Mouse (Mus musculus) adrenal gland, adult 2 months (tissue): ENCODE results near the gene Fgfrl1. TPM values are rescaled to one million over a fixed set of nuclear protein-coding genes. Genes with fewer than 3 reads are reported as not detected.

Source experiments
- DNase-seq: peaks from one replicate; pipeline ENCODE4 v3.0.0; 2021
- polyA plus RNA-seq: library from polyadenylated mRNA; depleted of rRNA; stranded (reverse); fragments of >200 nt; gene quantifications from 2 replicates; pipeline ENCODE4 v1.2.3, GENCODE M21; 2012
- total RNA-seq, 2 experiments: library from RNA; stranded (reverse); gene quantifications; 2 replicates each; pipeline ENCODE4 v1.2.3; 2021

Gene Fgfrl1
- total and polyA plus RNA-seq, 3 experiments, result 21.5 to 72.1 (median 48.5) TPM

DNA sequence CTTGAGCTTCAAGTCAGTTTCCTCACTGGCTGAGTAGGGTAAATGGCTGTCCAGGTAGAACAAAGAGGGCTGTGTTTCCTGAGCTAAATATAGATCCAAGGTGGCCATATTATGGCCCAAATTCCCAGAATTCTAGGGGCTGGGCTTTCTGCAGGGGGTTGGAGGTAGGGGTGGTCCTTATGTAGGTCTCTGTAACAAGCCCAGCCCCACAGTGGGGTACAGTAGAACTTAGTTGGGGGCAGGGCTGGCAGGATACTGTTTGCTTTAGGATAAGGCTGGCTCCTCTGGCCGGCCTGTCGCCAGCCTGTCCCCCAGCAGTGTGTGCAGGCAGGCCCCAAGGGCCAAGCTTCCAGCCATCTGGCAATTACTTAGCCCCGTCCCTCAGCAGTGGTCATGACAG lies 8.2 kb downstream of the Fgfrl1 start:
- no peak for DNase-seq

DNA sequence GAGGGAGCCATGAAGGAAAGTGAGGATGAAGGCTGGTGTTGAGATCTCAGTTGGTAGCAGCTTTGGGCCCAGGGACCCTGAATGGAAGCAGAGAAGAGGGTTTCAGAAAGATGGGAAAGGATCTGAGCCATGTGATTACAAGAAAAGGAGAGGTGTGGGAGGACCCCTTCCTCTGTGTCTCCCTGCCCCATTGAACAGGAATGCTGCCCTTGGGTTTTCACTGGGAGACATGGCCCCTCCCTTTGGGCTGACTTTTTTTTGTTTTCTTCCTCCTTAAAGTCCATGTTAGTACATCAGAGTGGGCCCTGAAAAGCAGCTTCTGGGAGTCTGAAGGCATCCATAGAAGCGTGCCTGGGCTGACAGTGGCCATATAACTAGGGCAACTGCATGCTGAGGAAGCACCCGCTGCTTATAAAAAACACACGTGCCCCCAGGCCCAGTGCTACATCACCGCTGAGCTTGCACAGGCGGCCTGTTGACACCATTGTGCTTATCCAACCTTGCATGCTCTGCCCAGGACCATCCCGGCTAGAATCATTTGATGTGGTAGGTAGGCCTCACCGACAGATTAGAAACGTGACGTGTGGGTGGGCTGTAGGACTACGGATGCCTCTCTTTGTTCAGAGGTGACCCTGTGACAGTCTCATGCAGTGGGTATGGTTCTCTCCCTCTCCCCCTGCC lies 9.3 kb downstream of the Fgfrl1 start:
- DNase-seq, result no peak

DNA sequence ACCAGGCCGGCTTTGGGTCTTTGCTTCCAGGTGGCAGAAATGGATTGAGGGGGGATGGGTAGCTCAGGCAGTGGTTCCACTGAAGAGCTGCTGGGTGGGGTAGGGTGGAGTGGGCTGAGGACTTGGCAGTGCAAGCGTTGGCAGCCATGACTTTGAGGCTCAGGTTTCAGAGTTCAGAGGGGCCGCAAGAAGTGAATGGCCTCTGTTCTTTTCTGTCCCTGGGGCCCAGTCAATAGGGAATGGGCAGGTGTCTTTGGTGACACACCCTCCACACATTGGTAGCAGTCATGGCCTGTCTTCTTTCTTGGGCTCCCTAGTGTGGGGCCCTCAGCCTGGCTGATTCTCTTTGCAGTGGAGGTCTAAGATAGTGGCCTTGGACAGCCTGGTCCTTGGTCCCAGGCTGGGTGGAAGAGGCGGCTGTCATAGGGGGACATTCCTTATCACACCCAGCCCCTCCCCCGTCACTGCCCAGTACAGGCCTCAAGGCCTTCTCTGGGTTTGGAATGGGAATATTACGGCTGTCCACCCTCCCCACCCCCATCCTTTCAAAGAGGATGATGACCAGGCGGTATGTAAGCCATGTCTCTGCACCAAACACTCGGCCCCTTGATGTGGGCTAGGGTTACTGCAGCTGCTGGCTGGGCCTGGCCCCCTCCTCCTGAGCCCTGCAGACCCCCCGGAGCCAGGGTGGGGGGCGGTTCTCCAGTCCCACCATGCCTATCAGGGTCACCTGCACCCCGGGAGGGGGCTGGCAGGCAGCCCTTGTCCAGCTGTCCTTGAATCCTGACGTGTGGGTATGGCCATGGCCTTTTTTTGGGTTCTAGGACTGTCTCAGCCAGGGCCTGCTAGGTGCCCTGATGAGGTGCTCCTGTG lies 11.8 kb downstream of the Fgfrl1 start:
- DNase-seq, result peak; percentile 59

DNA sequence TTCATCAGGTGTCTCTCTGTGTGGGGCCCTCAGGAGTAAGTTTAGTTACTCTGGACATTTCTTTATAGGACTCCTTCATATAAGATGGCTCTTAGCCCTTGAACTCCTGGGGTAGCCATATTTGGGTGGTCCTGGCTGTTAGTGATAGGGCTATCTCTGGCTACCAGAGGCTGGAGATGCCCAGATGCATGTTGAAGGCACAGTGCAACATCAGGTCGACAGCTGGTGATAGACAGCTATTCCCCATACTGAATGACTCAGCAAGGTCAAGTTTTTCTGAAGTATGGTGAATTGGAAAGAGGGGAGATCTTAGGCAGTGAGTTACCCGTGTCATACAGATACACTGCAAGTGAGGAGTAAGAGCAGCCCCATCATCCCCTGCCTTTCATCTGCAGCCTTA lies 15.6 kb downstream of the Fgfrl1 start:
- no peak for DNase-seq

DNA sequence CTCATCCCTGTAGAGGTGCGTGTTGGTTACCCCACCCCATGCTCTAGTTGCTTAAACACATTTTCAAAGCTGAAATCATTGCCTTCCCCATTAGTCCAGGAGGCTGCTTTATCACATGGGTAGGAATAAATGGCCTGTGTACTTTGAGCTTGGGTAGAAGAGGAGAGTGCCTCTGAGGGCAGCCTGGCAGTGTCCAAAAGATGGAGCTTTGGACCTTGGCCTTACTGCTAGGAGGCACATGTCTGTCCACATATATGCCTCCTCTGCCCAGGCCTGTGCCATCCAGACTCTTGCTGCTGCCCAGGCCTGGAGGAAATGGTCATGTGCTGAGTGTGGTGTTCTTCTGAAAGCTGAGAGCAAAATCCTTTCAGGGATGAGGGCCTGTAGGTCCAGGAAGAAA lies 16.2 kb downstream of the Fgfrl1 start:
- DNase-seq, result no peak

DNA sequence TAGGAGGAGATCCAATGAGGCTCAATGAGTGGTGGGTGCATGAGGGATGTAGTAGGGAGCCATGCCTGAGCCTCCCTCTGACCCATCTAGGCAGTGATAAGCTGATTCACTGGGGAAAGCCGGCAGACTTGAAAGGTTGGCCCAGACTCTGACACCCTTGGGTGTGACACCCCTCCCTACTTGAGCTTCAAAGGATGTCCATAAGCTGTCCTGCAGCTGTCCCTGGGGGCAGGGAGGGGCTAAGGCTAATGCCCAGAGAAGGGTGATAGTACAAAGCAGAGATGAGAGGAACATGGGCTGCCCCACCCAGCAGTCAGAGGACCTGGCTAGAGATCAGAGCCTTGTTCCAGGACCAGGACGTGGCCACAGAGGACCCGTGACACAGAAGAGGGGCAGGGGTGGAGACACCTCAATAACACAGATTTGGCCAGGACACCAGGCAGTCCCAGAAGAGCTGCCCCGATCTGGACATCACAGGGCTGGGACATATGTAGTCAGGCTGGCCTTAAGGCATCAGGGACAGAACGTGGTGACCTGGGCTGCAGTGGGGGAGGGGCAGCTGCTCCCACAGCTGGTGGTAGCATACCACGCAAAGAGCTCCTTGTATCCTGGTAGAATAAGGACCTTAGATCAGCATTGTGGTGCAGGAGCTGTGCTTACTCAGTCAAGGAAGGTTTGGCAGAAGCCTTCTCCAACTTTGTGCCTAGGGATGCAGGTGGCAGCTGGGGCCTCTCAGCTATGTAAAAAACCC lies 17.0 kb downstream of the Fgfrl1 start:
- DNase-seq, result no peak

DNA sequence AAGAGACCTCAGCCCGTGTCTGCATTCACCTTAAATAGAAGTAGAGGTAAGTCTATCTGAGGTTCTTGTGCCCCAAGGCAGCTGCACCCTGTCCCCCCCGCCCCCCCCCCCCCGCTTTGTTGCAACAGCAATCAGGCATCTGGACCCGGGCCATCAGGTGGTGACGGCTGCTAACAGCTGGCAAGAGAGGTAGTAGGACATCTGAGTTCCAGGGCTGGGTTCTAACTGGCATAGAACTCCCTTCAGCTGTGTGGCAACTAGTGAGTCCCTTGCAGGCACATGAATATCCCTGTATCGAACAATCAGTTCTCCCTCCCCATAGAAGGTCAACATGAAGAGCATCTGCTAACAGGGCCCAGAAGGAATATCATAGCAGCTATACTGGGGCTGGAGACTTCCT lies 19.8 kb downstream of the Fgfrl1 start:
- DNase-seq, result no peak

DNA sequence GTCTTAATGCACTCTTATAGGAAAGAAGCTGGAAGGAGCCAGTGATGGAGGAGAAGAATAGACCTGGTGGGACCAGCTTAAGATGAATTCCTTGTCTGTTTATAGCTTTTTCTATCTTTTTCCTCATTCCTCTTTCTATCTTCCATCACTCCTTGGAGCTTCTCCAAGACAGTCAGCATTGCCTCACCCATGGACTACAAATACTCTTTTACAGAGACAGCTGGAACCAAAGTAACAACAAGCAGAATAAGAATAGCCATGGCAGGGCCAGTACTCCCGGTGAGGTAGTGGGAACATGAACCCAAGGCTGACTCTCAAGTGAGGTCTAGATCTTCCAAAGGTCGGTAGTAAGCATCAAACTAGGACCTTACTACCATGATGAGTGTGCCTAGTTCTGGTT lies 20.9 kb downstream of the Fgfrl1 start:
- no peak for DNase-seq

DNA sequence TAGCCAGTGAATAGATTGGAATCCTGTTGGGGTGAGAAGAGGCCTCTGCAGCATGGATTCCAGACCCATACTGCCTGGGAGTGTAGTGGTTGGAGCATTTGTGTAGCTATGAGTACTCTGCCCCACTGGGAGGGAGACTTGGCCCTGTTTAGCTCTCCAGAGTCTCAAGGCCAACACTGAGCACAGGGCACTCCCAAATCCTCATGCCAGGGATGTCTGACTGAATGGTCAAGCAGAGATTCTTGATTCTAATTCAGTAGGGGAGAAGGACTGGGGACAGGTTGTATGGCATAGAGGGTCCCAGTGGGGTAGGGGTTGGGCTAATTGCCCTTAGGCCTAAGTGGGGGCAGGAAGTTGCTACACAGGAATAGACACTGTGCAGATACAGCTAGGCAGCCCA lies 21.5 kb downstream of the Fgfrl1 start:
- peak; percentile 55 for DNase-seq

DNA sequence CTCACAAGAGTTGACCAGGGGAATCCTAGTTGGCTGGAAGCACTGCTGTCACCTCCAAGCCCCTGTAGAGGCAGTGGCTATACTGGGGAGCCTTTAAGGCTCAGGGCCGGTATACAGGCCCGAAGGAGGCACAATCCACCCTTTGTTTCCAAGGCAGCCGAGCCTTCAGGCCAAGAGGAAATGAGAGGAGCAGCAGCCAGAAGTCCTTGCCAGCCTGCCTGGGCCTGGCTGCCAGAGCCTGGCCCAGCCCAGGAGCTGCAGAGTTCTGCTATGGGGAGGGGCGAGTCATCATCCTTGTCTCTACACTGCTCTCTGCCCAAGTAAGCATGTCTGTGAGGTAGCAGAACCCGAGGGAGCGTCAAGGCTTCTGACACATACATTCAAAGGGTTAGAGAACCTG lies 22.0 kb downstream of the Fgfrl1 start:
- DNase-seq, result peak; percentile 49

DNA sequence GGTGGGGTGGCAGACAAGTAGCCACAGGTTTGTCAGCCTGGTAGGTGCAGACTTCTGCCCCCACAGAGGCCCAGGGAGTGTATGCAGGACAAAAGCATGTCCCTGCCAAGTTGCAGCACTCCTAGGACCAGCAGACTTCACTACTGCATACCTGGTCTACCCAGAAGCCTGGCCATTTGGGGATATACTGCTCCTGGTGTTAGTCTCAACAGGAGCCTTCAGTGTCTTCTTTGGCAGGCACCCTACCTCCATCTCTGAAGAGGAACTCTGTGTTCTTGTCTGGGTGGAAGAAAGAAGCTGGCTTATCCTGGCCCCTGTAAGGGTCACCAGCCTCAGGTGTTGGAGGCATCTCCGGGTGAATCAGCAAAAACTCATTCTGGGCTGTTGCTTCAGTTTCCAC lies 23.8 kb downstream of the Fgfrl1 start:
- DNase-seq, result no peak

DNA sequence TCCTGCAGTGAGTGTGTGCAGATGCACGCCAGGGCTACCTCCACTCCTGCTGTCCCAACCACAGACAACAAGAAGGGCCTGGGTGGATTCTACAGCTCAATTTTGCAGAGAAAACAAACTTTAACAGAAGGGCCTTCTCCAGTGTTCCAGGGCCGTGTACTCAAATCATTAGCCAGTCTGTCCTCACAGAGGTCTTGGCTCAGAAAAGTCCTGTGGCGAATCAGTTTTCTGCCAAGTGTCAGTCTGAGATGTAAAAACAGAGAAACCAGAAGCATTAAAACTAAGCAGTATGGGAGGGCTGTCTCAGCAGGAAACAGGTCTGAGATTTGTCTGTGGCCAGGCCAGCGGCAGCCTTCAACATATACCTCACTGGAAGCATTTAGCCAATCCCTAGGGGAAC lies 25.9 kb downstream of the Fgfrl1 start:
- DNase-seq, result no peak

DNA sequence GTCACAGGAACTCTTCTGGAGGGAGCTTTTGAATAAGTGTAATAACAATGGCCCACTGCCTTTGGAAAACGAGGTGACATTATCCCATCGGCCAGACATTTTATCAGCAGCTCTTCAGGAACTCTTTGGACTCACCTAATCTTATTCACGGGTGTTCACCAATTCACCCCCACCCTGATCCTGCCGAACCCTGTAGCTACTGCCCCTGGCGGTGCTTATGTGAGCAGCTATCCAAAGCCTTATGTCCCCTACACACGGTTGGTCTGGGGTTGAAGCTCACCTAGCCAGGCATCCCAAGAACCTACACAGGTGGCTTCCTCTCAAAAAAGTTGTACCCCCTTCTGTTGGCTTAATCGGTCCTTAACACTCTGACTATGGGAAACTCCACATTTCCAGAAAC lies 27.6 kb downstream of the Fgfrl1 start:
- no peak for DNase-seq

DNA sequence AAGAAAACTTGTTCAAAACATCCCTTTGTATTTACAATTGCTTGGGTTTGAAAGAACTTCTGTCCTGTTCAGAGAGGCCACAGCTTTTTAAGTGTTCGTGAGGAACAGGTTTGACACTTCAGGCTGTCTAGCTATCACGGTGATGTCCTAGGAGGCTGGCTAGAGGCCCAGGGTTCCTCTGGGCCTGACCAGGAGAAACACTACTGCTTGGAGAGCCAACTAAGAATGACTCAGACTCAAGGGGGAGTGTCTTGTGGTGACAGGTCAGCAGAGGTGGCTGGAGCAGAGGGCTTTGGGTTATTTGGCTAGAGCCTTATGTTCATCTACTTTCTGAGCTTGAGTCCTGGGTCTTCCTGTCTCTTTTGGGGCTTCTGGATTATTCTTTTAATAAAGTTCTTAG lies 31.8 kb downstream of the Fgfrl1 start:
- DNase-seq, result peak; percentile 79

DNA sequence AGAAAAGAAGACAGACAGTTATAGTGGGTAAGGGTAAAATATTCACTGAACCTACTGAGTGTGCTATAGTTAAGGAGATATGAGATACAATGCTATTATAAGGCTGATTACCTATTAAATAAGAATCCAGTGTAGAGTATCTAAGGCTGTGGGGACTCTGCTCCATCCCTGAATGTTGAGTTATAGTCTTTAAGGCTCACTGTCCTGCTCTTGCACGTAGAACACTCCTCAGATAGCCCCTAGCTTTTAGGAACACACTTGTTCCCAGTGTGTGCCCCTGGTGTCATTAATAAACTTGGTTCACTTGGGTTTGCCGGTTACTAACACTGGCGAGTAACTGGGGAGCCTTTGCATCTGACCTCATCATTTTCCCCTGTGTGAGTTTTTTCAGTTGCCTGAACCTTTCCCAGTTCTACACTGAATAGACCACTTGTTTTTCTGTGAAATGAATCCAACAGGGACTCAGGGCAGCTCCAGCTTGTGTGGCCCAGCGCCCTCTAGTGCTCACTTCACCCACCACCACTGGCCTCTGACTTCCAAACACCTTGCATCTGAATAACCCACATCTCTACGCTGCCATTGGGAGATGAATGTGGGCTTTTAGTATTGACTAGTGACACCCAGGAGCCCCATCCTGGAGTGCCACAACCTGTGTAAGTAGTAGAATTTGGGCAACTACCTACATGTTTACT lies 34.5 kb downstream of the Fgfrl1 start:
- peak; percentile 75 for DNase-seq

DNA sequence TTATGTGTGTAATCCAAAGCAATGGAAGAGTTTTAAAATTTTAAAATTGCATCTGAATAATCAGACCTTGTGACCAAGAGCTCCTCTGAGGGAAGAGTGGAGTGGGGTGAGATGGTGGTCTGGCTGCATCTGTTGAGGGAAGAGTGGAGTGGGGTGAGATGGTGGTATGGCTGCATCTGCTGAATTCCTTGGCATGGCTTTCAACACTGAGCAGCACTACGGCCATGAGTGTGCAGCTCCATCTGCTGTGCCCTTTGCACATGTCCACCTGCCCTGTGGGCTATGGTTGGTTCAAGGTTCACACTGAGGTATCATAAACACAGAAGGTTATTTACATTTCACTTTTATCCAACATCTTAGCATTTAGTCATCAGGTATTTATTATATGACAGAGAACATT lies 35.2 kb downstream of the Fgfrl1 start:
- DNase-seq, result no peak

DNA sequence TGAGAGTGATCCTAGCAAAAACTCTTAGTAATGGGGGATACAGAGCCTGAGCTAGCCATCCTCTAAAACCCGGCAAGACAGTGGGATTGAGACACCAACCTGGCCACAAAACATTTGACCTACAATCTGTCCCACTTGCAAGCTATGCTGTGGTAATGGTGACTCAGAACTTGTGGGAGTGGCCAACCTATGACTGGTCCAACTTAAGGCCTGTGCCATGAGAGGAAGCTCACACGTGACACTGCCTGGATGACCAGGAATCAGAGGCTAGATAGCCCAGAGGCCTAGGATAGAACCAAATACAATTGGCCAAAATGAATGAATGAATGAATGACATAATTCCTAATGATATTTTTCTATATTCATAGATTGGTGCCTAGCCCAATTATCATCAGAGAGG lies 49.7 kb downstream of the Fgfrl1 start:
- peak; percentile 41 for DNase-seq

DNA sequence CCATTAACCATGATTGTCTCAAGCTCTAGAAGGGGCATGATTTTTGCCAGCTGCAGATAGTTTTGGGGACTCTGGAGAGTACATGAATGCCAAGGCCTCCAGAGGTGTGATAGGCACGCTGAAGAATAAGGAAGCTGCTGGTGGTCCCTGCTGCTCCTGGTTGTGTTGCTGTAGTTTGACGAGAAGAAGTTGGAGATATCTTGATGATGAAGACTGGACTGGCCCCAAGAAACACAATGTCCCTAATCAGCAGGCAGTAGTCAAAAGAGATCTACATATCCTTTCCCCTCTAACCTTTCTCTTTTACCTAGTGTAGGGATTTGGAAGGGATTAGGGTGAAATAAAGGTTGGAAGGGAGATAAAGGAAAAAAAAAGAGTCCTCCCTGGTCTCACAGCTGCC lies 50.4 kb downstream of the Fgfrl1 start:
- DNase-seq, result no peak

DNA sequence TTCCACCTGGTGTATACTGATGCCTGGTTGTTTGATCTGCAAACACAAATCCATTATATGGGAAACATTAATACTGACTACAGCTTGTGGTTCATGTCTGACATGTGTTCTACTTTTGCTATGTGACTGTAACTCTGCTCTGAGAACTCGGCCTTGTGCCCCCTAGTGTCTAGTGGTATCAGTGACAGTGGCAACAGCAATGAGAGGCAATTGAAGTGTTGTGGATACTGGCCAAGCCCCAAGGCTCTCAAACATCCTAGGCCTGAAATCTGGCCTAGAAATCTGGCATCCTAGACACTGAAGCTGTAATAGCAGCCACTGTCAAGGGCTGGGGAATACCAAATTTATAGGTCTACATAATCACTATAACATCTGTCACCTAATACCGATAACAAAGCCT lies 51.7 kb downstream of the Fgfrl1 start:
- no peak for DNase-seq

DNA sequence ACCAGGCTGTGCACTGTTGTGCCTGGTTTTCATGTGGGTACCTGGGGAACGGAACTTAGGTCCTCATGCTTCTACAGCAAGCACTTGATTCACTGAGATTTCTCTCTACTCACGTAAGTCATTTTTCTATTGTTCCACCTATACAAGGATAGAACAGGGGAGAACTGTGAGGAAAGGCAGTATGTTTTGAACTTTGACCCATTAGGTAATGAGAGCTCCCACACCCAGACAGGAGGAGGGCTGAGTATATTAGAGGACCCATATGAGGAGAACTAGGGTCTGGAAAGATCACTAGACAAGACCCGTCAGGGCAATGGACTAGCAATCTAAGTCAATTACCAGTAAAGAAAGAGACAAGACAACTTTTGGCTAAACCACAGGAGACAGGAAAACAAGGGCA lies 52.4 kb downstream of the Fgfrl1 start:
- DNase-seq, result no peak

DNA sequence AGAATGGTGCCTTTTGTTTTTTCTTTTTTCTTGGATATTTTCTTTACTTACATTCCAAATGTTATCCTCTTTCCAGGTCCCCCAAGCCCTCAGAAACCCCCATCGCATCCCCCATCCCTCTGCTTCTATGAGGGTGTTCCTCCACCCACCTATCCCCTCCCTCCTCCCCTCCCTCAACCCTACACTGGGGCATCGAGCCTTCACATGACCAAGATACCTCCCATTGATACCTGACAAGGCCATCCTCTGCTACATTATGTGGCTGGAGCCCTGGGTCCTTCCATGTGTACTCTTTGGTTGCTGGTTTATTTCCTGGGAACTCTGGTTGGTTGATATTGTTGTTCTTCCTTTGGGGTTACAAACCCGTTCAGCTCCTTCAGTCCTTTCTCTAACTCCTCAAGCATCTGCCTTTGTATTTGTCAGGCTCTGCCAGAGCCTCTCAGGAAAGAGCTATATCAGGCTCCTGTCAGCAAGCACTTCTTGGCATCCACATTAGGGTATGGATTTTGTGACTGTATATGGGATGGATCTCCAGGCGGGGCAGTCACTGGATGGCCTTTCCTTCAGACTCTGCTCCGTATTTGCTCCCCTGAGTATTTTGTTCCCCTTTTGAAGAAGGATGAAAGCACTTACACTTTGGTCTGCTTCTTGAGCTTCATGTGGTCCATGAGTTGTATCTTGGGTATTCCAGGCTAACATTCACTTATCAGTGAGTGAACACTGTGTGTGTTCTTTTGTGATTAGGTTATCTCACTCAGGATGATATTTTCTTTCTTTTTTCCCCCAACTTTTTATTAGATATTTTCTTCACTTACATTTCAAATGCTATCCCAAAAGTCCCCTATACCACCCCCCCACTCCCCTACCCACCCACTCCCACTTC lies 58.4 kb downstream of the Fgfrl1 start:
- DNase-seq, result no peak
